Mouse (Mus musculus) cerebellum, adult 8-10 months (tissue): ENCODE measurements at regions not wholly inside any gene's neighbourhood (a gene's known extent, or its start where the extent isn't known, plus 50 kb on each side); places are given as distances from the start of the nearest gene placed in this dataset.

Source experiments
- DNase-seq: peaks from one replicate; pipeline ENCODE4 v3.0.0; 2022

DNA sequence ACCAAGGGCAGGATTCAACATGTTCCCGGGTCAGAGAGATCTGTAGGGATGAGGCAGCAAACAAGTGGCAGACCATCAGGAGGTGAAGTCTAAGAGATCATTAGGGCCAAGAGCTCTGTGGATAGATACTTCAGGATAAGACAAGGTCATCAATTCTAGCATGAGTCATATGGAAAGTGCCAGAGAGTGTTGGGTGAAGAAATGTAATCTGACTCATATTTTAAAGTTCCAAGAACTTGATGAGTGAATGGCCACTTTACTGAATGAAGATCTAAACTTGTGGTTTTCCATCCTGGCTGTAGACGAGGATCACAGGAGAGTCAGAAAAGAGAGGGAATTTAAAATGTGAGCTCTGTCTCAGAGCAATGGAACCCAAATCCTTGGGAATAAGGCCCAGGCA is 115.6 kb downstream of the Sox9 start:
- DNase-seq, result no peak

DNA sequence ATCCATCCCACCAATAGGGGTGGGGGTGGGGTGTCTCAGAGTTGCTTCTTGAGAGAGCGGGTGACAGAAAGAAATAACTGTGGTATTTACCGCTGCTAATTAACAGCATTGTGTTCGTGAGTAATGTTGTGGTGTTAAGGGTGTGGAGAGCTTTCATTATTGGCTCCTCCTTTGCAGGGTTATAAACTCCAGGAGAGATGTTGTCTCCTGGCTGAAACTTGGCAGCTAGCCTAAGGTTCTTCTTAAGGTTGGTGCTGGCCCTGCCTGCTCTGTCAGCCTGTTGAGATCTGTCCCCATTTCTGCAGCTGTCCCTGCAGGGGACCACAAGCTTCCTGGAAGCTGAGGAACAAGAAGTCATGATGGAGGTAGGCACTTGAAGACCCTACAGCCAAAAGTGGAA is 120.6 kb downstream of the Sox9 start:
- DNase-seq, result no peak

DNA sequence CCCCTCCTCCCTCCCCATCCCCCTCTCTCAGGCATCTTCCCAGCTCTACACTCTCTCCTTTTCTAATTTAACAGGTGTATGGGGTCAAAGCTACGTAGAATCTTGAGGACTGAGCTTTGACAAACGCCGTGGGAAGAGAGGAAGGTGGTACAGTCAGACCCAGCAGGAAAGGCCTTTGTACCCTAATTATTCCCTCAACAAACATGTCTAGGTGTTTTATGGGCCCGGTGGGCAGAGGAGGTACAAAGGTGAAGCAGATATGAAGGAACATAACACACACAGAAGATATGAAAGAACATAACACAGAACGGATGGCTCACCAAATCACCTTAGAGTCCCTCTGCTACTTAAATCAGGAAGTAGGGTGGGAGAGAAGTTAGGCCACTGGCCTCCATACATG is 128.3 kb downstream of the Sox9 start:
- DNase-seq, result no peak

DNA sequence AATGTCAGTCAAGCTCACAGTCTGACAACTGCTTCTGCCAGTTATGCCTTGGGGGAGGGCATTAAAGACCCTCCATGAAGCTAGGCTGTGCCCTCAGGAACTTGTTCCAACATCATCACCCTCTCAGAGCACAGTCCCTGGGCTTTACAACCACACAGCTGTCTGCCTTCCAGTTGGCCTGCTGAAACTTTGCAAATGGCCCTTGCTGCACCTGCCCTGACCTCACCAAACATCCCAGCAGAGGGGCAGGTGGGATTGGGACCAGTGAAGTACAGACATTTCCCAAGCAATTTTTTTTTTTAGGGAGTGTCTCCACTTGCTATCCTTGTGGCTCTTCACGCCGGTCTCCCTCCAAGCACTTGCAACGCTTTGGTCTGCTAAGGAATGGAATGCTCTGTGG is 130.9 kb downstream of the Sox9 start:
- DNase-seq, result no peak

DNA sequence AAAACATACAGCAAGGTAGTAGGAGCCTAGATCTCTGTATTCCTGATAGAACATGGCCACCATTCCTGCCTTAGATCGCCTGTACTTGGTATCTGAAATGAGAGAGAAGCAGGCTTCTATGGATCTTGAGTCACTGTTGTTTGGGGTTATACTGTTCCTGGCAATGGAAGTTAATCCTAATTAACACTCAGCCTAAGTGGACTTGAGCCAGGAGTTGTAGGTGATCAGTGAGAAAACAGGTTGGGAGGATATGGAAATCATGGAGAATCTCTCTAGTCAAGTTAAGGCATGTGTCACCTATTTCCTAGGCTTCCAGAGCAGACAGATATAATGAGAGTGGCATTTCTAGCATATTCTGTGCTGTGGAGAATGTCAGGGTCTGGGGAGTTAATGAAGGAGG is 134.9 kb downstream of the Sox9 start:
- DNase-seq, result no peak

DNA sequence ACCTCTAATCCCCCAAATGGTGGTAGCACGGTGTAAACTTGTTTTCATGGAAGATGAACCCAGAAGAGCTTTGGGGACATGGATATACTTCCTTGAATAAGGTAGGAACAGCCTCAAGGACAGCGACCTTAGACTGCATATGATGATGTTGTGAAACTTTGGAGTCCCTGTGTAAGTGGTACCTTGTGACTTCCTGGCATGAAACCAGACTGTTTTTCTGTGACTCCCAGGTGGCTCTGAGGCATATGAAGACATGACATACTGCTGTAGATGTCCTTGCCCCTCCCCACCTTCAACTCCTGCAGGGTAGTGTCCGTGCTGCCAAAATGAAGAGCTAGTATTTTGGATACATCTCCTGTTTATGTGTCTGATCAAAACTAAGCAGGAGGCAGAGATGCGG is 138.1 kb downstream of the Sox9 start:
- no peak for DNase-seq

DNA sequence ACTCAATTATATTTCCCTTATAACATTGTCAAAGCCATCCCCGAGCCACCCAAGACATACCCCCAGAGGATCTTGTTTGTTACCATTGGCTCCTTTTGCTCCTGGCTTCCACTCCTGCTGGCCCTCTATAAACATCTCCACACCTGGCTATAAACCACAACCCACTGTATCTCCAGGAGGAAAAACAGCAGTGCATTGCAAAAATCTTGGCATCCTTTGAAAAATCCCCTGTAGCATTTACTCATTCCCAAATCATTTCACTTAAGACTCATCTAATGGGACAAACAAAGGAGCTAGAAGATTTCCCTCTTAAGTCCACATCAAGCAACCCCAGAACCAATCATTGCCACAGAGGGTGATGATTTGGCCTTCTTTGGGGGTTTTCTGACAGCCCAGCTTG is 142.6 kb downstream of the Sox9 start:
- no peak for DNase-seq

DNA sequence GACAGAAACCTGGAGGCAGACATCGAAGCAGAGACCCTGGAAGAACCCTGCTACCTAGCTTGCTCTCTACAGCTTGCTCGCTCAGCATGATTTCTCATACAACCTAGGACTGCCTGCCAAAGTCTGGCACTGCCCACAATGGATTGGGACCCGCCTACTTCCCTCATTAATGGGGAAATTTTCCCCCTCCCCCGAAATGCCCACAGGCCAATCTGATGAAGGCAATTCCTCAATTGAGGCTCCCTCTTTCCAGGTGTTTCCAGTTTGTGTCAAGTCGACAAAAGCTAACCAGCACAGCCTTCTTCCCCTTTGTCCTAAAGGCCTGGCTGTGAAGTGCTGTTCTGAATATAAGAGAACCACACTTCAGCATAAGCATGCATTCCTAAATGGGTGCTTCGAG is 143.1 kb downstream of the Sox9 start:
- DNase-seq, result no peak

DNA sequence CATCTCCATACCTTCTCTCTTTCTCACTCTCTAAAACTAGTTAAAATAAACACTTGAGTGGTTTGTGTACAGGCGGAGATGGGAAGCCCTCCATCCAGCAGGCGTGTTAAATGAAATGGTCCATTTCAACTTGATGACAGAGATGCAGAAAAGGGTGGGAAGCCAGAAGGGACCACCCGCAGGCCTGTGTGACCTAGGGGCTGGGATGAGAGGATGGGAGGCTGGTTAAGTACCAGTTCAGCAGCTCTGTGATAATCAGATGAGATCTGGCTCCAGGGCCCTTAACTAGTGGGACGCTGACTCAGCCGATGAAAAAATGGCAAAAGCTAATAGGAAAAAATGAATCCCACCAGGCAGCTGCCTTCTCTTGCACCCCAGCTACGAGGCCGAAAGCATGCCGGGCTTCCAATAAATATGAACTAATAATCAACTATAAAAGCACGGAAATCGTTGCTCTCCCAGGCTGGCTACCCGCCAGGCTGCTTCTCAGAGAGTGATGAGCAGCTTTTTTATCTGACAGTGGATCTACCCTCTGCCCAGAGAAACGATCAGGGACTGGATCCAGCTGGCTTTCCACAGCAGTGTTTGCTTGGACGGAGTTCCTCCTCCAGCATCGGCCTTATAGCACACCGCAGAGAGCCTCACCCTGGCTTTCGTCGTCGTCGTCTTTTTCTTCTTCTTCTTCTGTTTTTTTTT is 144.5 kb downstream of the Sox9 start:
- DNase-seq, result peak; percentile 4

DNA sequence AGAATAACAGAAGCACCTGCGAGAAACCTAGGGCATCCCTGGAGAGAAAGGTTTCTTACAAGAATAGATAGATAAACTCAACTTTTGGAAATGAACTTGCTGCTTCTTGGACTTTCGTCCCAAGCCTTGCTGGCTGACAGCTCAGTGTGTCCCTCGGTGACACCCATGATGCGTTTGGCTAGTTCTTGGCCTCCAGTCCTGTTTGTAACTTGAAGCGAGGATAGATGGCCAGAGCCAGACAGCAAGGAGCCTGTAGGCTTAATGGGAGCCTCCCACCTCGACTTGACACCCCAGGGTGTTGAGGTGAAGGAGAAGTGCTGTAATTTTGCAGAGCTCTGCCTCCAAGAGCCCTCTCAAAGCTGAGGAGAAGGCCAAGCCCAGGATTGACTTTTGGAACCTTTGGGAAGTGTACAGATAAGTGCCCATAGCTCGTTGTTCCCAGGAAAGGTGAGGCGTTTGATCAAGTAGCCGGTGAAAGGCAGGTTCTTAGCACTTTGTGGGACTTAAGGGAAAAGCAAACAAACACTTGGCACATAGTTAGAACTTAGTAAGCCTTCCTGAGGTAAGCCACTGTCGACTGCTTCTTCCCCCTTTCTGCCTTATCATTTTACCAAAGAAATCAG is 148.3 kb downstream of the Sox9 start:
- no peak for DNase-seq

DNA sequence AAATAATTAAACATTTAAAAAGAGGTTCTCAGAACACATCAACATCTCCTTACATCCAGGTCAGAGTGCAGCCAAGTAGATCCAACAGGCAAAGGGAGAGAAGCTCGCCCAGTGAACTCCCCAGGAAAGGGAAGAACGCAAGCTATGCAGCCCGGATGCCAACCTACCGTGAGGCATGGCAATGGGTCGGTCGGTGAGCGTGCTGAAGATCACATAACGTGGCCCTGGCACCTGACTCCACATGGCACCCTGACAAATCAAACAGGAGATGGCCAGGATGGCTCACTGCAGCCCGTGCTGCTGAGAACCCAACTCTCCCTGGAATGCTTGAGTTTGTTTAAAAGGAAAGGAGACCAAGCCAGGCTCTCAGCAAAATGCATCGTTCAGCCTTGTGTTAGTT is 156.0 kb downstream of the Sox9 start:
- no peak for DNase-seq

DNA sequence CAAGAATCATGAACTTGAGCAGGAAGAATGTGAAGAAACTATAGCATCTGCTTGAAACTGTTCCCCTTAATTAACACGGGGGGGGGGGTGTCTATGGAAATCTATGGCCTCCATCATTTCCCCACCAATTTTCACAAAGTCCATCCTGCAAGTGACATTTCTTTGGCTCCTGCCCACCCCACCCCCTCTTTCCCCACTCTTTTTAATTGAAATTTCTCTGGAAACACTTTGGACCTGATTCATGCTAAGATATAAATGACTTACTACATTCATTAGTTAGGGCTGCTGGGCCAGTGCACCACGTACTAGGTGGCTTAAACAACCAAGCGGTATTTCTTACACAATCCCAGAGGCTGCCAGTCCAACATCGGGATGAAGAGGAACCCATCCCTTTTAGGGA is 169.4 kb downstream of the Sox9 start:
- DNase-seq, result no peak

DNA sequence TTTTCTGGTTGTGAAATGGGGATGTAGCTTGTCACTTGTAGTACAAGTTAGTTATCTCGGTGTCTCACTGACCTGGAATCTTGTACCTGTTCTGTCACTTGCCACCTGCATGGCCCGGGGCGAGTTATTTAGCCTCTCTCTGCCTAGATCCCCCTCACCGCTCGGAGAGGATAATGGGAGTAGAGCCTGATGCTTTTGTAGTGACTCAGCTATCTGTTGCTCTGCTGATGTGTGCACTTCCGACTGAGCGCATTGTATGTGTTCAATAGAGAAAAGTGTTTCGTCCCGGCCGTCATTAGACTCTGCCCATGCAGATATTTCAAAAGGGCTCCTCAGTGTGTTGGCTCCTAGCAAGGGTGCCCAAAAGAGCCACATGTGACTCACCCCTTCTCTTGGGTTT is 170.3 kb downstream of the Sox9 start:
- DNase-seq, result no peak

DNA sequence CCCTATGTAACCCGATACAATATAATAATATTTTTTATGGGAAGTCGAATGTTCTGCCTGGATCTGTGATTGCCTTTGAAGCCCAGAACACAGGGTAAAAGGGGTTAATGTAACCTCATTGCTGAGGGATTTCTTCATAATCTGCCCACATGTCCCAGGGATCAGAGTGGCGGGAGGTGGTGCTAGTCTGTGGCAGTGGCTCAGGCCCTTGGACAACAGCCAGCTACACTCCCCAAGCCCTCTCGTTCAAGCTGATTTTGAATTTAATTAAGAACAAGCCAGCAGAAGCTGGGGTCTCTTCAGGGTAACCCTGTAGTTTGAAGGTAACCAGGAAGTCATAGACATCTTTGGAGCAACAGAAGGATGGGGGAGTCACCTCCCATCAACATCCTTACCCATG is 171.5 kb downstream of the Sox9 start:
- no peak for DNase-seq

DNA sequence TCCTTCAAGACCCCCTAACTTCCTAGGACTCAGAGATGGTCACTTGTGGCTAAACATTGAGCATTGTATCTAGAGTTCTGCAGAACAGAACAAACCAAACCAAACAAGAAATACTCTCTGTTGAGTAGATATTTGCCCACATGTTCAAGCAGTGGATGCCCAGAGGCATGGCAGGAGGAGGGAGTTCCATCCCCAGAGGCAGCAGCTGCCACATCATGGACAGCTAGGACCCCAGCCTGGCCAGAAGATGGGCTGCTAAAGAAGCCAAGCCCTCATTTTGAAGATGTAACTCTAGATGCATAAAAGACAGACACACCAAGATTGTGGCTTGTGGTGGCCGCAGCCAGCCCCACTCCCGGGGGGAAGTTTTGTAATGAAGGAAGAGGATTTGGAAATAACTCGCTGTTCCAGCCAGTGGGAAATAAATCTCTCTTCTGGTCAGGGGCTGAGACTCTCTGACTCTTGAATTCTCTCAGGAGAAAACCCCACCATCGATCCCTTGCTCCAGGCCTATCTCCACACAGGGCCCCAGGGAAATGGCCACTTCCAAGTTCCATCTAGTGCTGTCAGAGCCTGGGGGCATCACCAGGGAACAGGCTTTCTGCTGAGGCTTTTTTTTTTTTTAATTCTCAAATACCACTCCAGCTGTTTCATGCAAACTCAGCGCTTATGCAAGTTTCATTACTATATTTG is 174.9 kb downstream of the Sox9 start:
- DNase-seq, result no peak

DNA sequence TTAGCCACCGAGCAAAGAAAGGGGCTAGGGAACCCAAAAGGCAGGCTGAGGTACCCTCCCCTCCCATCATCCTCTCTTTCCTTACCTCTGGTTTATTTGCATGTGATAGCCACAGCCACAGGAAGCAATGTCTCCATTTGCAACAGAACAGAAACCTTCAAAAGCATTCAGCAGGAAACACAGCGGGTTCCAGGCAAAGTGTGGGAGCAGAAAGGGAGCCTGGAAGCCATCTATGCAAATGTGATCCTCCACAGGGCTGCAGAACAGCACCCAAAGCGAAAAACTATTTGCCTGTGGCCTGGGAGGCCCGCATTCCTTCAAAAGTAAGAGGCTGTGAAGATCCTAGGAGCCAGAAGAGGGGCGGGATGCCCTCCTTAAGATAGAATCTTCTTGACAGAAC is 177.6 kb downstream of the Sox9 start:
- no peak for DNase-seq

DNA sequence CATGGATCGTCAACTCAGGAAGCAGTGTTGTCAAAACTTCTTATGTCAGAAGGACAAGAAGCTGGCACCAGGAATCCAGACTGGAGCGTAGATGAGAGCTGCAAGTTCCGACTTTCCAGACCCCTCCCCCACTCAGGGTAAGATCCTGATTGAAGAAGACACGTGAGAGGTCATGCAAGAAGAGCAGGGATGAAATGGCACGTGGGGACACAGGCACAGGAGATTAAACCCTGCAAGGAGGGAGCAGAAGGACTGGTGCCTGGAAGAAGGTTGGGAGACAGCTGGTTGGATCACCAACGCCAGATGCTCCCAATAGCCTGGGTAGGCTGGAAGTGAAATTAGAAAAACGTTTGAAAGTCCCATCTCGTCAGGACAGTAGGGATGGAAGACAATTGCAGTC is 191.3 kb downstream of the Sox9 start:
- no peak for DNase-seq

DNA sequence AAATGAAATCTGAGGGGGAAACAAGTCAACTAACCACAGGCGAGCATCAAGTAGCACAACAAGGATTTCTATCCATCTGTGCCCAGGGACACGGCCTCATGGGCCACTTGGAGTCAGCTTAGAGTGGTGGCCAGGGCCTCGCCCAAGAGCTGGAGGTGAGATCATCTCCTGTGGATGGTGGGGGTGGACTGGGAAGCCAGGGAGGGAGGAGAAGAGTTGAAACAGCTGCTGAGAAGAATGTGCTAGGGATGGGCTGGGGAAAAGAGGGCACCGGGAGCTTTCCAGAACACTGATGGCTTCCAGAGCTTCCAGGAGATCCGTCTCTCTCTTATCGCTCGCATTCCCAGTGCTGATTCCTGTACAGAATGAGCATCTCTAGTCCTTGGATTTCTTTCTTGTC is 192.9 kb downstream of the Sox9 start:
- no peak for DNase-seq

DNA sequence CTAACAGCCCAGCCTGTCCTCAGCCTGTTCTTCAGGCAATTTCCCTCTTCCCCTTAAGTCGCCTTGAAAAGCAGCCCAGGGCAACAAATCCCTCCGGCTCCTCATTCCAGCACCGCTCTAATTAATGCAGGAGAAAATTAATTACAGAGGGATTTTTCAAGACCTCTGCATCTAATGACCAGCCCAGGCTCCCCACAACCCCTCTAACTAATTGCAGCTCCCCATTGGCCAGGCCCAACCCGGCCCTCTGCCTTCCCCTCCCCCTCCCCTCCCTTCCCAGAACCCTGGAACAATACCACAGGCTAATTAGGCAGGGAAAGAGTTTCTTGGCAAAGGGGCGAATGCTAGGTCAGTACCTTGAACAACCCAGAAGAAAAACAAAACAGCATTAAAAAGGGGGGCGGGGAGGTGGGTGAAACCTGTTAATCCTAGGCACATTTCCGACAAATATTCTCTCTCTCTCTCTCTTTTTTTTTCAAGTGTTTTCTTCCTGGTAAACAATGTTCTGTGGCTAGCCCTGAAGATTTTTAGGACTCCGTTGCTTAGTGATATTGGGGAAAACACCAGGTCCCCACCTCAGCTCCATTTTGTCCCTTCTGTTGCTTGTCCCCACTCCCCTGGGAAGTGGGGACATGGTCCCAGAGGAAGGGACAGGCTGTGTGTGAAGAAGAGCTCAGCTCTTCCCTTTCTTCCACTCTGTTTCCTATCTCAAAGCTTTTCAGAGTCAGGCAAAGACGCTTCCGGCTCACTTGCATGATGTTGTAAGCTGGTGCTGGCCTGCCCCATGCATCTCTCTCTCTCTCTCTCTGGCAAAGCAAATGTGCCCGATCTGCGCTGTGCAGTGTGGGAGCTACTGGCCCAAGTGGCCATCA is 195.1 kb downstream of the Sox9 start:
- no peak for DNase-seq

DNA sequence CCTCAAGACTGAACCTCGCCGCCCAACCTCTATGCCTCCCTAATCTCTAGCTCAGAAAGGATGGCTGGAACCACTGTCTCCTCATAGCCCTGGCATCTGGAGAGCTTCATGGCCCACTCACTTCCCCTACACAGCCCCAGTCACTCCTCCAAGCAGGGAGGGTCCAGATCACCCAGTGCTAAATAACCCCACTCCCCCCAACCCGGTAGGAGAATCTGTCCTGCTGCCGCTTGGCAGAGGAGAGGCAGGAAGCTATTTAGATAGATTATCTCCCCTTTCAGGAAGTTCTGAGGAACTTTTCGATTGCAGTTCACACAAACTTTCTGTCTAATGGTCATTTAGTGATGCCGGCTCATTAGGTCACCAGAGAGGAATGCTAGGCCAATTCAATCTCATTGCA is 196.9 kb downstream of the Sox9 start:
- DNase-seq, result no peak

DNA sequence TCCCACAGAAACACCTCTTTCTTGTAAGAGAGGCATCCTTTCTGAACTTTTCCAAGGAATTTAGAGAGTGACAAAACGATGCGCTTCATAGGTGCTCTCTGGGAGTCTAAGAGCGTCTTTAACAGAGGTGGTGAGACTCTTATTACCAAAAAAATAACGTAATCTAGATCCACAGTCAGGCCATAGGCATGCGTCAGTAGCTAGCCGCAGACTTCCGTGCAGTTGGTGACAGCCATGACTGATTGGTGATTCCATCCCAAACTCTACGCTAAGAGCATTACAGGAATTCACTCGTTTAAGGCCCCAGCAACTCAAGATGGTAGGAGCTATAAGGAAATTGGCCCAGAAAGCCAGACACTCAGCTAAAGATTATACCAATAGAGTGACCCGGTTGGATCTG is 197.4 kb downstream of the Sox9 start:
- DNase-seq, result no peak

DNA sequence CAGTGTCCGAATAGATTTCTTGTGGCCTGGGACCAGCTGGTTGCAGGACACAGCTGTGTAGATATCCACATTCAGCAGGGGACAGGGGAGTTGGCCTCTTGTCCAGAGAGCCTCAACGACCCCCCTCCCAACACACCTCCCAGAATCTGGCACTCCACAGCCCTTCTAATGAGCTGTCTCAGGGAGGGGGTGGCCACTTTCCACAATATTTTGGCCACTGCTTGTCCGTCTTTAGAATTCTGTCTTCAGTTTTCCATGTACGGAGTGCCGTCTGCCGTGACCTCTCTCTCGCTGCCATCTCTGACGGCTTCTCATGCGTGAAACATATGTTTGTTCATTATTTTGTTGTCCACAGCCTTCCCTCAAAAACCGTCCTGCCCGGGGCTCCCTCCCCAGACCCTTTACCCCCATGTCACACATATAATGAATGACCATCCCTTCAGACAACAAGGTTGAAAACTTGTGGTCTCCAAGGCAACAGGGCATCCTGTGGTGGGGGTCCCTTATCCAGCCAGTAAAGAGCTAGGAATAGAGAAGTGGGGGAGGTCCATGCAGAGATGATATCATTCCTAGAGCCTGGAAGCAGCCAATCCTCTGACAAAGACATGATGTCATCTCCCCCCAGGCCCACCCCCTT is 200.3 kb downstream of the Sox9 start:
- no peak for DNase-seq
